Mouse (Mus musculus) adipocyte (in vitro differentiated cells): ENCODE results near the gene Trabd2b.

Experiments
- DNase-seq: peaks from one replicate; pipeline ENCODE4 v3.0.0-alpha.2; 2016; ENCODE audit warnings: low spot score

The Trabd2b gene

DNA sequence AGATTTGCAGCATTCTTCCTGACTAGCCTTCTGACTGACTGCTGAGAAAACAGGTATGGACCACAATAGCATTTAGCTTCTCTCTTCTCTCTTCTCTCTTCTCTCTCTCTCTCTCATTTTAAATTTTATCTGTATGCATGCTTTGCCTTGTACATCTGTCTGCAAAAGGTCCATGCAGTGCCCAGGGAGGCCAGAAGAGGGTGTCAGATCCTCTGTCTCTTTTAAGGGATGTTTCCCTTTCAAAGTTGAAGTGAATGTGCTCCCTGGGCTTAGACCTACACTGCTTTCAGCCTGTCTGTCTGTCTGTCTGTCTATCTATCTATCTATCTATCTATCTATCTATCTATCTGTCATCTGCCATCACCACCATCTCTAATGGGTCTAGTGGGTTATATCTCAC is 8.9 kb upstream of the Trabd2b start:
- DNase-seq = no peak

DNA sequence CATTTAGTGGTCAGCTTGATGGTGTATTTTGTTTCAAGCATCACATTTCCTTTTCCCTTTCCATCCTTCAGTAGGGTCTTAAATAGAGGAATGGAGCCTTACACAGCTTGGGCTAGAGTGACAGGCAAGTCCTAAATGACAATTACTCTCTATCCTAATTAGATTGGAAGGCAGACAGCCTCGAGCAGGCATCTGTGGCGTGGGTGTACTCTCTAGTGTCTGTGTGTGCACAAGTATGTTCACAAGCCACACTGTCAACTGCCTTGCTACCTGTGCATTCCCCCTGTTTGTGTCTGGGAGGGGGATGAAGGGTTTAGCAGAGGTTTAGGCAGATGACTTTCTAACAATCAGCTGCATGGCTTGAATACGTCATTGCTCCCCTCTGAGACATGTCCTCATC is 6.7 kb upstream of the Trabd2b start:
- no peak for DNase-seq

DNA sequence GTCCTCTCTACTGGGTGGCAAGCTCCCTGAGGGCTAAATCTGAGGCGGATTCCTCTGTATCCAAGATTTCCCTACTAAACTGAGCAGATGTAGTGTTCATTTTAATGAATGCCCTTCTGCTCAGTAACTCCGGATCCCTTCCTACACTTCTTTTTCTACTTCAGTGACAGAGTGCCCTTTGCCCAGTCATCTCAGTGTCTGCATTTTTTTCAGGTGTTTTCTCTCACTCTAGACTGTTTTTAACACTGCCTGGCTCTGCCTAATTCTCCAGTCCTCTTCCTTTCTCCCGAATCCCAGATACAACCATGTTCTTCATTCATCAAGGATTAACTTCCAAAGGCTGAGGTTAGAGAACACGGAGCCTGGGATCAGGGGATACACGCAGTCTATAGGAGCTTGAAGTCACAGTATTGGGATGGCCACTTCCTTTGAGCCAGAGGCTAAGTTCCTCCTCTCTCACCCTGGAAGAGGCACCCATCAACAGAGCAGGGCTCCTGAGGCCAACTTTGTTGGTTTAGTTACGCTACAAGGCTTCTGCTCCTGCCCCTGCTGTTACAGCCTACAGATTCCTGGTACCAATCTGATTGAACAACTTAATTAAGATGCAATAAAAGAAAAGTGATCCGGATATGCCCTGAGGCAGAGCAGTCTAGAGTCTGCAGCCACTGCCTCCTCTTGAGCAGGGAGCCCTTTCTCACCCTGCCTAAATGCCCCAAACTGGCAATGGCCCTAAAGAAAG is 4.4 kb upstream of the Trabd2b start:
- no peak for DNase-seq

DNA sequence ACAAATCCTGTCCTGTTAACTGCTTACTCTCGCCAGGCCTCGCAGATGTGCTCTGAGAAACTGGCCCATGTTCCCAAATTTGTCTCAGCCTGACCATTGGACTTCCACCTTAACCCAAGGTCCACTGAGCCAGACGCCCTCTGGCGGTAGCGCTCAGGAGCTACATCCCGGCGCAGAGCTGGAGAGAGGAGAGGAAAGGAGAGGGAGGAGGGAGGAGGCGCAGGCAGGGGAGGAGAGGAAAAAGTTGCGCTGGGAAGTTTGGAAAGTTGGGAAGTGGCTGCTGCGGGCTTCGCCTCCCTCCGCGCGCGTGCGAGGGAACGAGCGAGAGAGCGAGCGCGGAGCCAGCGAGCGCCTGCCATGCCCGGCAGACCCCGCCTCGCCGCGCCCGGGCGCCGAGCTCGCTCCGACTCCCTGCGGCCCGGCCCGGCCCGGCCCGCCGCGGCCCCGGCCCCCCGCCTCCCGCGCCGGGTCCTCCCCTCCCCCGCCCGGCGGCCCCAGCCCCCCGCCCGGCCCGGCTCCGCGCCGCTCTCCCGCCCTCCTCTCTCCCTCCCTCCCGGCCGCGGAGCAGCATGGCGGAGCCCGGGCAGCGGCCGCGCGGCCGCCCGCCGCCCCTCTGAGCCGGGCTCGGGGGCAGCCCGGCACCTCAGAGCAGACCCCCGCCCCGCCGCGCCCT is 706 bp upstream of the Trabd2b start:
- peak; percentile 95 for DNase-seq

DNA sequence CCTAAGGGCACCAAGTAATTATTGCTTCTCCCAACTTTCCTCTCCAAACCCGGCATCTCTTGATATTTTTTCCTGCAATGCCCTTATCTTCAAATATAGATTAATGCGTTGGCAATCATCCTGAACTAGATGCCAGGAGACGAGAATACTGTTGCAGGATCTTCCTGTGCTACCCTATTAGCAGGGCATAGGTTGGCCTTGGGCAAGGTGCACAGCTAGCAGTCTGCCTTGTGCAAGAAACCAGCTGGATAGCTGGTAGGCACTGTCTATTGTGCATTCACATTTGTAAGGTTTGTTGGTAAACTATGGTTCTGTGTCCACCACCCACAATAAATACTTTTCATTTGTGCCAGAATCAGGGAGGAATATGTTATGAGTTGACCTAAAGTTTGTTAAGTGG is 992 bp downstream of the Trabd2b start:
- peak; percentile 55 for DNase-seq

DNA sequence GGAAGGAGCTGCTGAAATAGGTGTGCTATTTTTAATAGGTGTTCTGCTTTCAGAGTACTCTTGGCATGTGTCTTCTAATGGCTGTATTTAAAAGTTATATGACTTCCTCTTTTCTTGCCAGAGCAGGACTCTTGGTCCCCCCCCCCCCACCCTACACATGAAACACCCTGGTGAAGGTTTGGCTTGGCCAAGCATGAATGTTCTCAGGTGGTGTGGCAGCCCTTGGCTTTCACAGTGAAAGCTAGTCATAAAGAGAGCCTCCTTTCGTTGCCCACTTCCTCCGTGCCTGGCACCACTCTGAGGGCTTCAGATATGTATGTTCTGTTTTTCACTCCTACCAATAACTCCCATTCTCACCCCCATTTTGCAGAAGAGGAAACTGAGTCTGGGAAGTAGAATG is 1.8 kb downstream of the Trabd2b start:
- DNase-seq = no peak

DNA sequence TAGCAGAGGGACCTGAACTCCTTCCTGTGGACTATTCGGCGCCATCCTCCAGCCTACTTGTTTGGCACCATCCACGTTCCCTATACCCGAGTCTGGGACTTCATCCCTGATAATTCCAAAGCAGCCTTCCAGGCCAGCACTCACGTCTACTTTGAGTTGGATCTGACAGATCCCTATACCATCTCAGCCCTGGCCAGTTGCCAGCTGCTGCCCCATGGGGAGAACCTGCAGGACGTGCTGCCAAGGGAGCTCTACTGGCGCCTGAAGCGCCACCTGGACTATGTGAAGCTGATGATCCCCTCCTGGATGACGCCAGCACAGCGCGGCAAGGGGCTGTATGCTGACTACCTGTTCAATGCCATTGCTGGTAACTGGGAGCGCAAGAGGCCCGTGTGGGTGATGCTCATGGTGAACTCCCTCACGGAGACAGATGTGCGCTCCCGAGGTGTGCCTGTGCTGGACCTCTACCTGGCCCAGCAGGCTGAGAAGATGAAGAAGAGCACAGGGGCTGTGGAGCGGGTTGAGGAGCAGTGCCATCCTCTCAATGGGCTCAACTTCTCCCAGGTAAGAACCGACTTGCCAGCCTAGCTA is 2.5 kb downstream of the Trabd2b start:
- no peak for DNase-seq

DNA sequence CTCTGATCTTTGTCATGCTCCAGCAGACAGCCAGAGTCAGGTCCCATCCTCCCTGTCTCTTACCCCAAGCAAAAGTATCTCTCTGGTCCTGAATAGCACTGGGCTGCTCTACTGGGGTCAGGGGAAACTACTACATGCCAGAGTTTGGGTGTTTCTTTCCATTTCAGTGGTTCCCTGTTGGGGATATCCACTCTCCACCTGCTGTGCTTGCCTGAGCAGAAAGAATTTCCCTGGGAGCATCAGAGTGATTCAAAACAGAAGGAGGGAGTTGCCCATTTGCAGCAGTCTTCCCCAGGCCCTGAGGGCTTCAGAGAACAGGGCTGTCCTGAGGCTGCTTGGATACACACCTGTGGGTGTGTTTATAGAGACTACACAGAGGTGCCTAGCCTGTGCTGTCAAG is 3.0 kb downstream of the Trabd2b start:
- DNase-seq = no peak

DNA sequence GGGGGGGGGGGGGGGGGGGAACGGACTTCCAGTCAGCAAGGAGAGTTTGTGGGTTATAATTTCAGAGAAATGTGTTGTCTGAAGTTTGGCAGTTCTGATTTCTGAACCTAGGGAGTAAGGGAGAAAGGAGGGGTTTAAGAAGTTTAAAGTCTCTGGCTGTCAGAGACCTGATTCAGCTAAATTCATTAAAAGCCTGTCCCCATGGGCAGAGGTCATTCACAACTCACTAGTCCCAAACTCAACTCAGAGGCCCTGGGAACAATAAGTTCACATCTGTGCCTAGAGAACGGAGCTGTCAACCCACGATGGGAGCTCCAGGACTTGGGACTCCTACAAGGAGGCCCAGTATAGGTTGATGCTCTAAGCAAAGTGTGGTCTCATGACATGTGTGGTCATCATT is 3.5 kb downstream of the Trabd2b start:
- DNase-seq = peak; percentile 61

DNA sequence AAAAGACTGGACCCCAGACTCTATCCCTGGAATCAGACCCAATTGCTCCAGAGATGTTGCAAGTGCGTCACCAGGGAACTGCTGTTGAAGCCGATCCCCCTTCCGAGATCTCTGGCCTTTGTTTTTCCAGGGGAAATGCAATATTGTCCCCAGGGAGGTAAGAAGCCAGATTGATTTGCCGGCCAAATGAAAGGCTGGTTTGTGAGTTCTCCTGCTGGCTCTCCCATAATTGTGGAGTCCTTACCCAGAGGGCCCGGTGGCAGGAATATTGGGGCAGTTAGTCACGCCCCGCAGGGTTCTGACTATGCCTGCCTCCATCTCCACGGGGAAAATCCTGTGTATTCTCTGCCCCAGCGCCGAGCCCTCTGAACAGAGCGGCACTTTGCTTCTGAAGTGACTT is 3.9 kb downstream of the Trabd2b start:
- peak; percentile 74 for DNase-seq

DNA sequence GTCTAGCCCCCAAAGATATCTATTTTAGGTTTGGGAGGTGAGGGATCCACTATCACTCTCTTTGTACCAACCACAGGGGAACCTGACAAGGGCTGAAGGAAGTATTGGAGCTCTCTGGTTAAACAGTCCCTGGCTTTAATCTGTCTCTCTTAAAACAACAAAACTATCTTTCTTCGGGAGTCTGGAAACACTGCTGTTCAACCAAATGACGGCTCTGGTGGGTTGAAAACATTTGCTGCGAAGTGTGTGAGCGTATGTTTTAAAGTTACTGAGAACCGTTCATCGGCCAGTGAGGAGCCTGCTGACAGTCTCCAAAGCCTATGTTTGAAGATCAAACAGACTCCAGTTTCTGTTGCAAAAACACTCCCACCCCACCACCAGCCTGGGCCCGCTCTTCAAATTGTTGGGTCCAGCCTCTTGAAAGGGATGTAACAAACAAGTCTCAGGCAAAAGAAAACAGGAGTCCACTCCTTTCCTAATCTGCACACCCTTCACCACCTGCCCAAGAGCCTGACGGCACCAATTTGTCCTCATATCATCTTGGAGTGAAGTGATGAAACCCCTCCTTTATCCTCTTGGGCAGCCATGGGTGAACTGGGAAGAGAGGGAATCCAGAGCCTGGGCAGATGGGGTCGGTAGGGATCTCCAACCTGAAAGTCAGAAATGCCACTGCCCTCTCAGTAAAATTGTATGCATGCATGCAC is 4.6 kb downstream of the Trabd2b start:
- no peak for DNase-seq

DNA sequence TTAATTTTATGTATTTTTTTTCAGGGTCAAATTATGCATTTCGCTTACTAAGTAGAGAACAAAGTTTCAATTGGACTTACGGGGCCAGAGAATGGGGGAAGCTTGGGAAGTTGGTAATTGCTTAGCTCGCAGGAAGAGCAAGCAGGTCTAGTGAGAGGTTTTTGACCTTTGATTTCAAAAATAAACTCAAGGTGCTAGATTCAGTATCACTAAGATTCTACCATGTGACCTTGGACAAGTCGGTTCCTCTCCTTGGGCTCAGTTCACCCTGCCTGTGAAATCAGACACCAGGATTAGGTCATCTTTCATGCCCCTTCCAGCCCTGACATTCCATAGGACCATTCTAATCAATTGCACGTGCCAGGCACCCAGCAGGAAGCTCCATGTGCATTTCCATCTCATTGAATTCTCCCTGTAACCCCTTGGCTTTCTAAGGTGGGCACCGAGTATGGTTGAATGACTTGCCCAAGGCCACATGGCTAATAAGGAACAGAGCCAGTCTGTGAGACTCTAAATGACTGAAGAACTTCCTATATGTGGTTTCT is 5.4 kb downstream of the Trabd2b start:
- no peak for DNase-seq

DNA sequence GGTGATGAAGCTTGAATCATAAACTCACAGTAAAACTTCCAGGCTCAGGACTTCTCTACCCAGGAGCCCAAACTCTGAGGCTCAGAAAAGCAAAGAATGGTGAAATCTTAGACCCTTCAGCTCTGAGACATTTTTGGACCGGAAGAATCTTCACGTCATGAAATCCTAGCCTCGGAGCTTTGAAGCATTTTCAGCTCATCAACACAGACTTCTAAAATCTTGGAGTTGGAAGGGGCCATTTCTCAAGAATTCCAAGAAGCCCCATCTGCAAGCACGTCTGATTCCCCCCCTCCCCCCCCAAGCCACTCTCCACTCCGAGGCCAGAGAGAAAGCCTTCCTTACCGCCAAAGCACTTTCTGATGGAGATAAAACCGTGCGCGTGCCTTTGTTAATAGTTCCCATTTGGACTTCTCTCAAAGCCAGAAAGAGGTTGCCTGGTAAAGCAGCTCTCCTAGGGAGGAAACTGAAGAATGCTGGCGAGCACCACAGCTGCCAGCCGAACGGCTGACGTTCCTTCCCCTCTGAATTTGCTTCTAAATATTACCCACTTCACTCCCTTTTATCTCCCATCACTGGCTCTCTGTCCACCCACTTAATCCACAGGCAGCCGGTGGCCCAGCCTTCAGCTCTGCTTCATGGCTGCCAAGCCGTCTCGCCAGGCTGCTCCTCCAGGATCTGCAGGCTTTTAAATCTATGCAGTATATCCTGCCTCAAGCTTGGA is 9.6 kb downstream of the Trabd2b start:
- DNase-seq = no peak

DNA sequence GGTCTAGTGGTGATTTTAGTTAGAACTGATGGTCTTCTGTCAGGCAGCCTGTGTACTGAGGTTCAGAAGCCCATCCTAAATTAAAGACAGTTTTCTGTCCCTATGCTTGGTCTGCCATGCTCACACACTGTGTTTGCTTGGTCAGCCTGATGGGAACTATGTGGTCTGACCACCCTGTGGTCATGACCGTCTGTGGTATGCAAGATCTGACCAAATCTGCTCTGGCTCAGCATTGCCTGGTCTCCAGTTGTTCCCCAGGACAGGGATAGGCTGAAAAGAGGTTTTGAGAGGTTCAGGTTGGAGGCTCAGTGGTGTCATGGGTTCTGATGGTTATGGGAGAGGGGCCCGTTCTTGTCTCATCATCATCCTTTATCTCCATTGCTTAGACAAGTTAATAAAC is 13.6 kb downstream of the Trabd2b start:
- no peak for DNase-seq

DNA sequence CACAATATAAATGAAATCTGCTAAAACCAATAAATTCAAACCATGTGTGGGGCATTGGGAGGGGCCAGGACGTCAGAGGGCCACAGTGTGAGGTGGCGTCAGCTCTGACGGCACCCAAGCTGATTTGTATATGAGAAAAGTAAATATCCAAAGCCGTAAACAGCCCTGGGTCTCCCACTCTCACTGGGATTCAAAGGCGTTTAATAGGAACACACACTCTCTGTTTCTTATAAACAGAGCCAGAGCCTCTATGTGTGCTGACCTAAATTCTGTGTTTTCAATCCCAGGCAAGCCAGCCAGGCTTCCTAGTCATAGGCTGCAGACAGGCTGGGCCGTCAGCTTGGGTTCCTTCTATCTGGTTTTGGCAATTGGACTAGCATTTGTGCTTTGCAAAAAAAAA is 16.6 kb downstream of the Trabd2b start:
- DNase-seq = no peak

DNA sequence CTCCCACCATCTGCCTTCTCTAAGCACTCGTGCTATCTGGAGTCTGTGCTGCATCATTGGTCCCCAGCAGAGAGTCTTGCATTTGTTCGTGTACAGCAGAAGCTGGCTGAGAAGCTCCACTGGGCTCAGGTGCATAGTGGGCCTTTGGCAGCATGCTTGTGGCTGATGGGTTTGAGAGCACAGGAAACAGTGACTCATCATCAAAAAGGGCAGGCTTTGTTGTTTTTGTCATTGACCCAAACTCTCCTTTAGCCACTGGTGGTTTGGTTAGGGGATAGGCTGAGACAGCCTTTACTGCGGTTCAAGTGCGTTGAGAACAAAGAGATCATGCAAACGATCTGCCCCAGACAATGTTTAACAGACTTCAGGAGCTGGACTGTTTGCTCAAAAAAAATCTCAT is 19.3 kb downstream of the Trabd2b start:
- no peak for DNase-seq

DNA sequence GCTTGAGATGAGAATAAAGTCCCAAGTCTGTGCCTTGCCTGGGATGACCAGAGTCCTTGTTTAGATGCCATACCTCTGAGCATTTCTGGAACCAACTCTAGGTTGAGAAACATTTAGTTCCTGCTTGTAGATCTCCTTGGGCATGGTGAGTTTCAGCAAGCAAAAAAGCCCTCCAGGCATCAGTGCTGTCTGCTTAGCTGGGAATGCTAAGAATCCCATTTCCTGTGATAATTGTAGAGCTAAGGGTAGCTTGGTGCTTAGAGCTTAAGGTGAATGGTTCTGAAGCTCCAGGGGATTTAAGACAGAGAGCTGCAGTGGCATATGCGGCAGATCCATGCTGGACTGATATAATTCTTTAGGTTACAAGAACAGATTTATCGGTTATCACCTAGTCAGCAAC is 26.2 kb downstream of the Trabd2b start:
- no peak for DNase-seq

DNA sequence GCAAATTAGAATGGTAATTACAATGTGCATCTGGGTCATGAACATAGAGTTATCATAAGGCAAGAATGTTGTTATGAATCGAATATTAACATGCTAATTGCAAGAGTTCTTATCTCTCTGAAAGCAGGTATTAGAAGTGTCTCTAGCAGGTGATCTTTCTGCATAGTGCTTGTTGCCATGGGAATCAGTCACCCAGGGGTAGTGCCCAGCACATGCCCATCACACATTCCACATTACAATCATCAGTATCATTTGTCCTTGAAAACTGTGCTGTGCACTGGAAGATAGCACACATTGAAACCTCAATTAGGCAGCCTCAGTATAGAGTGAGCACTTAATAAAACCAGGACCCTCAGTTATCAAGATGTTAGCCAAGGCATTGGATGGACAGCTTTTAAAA is 26.9 kb downstream of the Trabd2b start:
- DNase-seq = no peak

DNA sequence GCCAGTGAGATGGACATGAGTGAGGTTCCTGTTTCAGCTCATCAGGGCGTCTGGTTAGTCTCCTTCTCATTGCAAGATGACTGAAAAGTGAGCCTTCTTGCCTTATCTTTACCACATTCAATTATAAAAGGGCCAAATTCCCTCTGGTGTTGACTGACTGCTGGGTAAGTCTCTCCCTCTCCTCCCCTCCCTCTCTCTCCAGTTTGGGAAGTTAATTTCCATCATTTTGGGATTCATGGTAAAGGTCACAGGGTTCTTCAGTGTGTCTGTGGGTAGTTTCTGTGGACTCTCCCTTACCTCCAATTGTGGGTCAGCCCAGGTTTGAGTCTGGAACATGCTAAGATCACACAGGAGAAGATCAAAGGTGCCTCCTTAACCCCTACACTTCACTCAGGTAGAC is 28.2 kb downstream of the Trabd2b start:
- no peak for DNase-seq

DNA sequence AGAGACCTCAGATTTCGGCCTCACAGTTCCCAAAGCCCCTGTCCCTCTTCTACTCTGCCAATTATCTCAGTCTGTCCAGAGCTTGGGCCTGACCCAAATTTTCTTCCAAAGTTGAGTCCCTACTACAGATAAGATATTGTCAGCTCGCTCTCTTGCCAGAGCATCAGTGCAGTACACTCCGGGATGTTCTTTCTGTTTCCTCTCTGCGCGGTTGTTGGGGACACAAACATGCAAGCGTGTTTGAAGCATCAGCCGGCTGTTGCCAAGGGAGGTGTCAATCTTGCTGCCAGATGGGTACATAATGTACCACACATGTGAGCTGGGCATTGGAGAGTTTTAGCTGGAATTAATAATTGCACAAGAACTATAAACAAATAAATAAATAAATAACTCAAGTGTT is 28.9 kb downstream of the Trabd2b start:
- DNase-seq = no peak

DNA sequence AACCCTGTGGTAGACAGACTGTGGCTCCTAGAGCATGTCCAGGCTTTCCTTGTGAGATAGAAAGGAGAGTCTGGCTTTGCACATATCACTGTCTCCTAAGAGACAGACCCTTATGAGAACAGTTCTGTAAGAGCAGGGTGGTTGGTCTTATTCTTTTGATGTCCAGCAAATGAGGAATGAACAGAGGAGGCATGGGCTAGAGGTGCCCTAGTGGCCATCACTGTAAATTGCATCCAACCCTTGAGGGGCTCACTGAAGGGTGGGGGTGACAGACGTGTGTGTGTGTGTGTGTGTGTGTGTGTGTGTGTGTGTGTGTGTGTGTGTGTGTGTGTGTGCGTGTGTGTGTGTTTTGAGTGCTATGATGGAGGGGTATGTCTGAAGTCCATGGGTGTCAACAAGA is 32.2 kb downstream of the Trabd2b start:
- DNase-seq = no peak

DNA sequence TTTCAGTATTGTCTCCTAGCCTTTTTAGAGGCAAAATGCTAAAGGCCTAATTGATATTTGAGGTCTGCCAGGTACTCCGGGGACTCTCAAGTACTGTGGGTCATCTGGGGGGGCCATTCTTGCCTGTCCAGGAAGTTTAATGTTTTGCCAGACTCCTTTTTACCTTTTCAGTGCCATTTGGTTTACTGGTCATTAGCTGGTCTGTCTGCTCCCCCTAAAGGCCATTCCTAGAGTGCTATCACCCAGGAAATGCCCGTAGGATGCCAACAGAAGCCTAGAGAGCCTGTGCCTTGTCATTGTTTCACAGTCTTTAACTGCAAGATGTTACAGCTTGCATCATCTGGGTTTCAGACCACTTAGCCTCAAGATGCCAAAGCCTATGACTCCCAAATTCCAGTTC is 35.7 kb downstream of the Trabd2b start:
- peak; percentile 39 for DNase-seq
